Comparison of ENCODE assay signal across 8 mouse cellular contexts in the genomic region with DNA sequence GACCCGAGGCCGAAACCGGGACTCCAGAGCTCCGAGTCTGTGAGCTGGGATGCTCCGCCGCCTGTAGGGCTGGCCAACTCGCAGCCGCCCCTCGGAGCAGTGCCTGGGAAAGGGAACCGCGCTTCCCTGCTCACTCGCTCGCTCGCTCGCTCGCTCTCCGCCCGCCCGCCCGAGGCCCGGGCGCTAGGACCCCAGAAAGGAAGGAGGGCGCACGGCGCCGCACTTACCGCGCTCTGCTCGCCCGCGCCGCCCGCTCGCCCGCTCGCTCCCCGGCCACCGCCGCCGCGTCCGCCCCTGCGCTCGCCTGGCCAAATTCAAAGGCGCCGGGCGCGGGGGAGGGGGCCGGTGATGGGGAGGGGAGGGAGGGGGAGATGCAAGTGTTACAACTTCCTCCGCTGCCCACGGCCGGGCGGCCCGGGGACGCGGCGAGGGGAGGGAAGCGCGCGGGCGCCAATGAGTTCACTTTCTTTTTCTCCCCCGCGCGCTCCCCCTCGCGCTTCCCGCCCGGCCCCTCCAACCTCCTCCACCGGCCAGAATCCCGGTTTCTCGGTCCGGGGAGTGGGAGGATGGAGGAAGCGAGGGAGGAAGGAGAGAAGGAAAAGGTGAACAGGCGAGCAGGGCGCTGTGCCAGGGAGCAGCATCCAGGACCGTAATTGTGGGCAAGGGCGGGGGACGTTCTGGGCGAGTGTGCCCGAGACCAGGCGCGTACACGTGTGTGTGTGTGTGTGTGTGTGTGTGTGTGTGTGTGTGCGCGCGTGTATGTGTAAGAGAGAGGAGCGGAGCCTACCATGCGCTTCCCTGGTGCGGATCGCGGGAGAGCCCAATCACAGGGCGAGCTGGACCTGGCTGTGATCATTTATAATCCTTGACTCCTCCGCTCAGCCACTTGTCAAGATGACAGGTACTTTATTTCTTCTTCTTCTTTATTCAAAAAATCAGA. TPM values are rescaled to one million over a fixed set of nuclear protein-coding genes. Genes with fewer than 3 reads are reported as not detected.
DNase-seq lines count a peak whose midpoint lies in the region; ATAC-seq and TF ChIP-seq lines count a peak whose summit lies in the region.

No protein-coding gene starts in this region.

- H3K27ac ChIP-seq in heart, adult 2 months = no peak overlapping the region; the same call in 1 of the 2 replicates
- H3K27ac ChIP-seq in kidney, adult 2 months (ENCODE audit: insufficient read depth, low read depth, low read length) = no peak overlapping the region
- H3K27ac ChIP-seq in liver, embryonic 11.5 days (ENCODE audit: low read depth, low read length) = peak overlapping the region; percentile 70
- peak overlapping the region; percentile 91 for H3K27ac ChIP-seq in neural tube, embryonic 15.5 days (replicated peaks)

- H3K79me2 ChIP-seq in heart, adult 2 months (replicated peaks; ENCODE audit: control insufficient read depth, insufficient read depth, low read length) = no peaks in the 10 kb centered on the region

- no peaks in the 10 kb centered on the region for H3K36me3 ChIP-seq in heart, adult 2 months (ENCODE audit: control insufficient read depth, insufficient read depth, low read length)
- no peaks in the 10 kb centered on the region for H3K36me3 ChIP-seq in kidney, adult 2 months (ENCODE audit: control insufficient read depth, insufficient read depth, low read length)
- no peaks in the 10 kb centered on the region for H3K36me3 ChIP-seq in liver, embryonic 11.5 days (ENCODE audit: control insufficient read depth, insufficient read depth, low read length)
- H3K36me3 ChIP-seq in neural tube, embryonic 15.5 days = no peaks in the 10 kb centered on the region

- TF ChIP-seq CTCF in heart, adult 2 months (IDR thresholded peaks at IDR 0.05) = no peak
- TF ChIP-seq CTCF in kidney, adult 2 months (conservative IDR thresholded peaks at IDR 0.05; ENCODE audit: insufficient read depth, insufficient read length, low read depth, low read length) = no peak

- peak overlapping the region; percentile 61 for H3K4me3 ChIP-seq in heart, adult 2 months
- peak overlapping the region; percentile 47 for H3K4me3 ChIP-seq in kidney, adult 2 months (ENCODE audit: insufficient read depth, low read depth, low read length)
- H3K4me3 ChIP-seq in liver, embryonic 11.5 days (ENCODE audit: low read depth, low read length) = peak overlapping the region; percentile 65
- peak overlapping the region; percentile 77 for H3K4me3 ChIP-seq in neural tube, embryonic 15.5 days (replicated peaks)

- H3K4me1 ChIP-seq in heart, adult 2 months (ENCODE audit: control insufficient read depth, insufficient read depth, low read length) = no peaks in the 10 kb centered on the region
- H3K4me1 ChIP-seq in kidney, adult 2 months (ENCODE audit: control insufficient read depth, insufficient read depth, low read length) = no peaks in the 10 kb centered on the region
- H3K4me1 ChIP-seq in liver, embryonic 11.5 days (replicated peaks; ENCODE audit: control insufficient read depth, insufficient read depth, low read length) = peaks cover 5% of the 10 kb centered on the region; the same call in 1 of the 2 replicates
- peaks cover 32% of the 10 kb centered on the region for H3K4me1 ChIP-seq in neural tube, embryonic 15.5 days

- WGBS in heart, adult 2 months = 1% methylated on average over 67 of the region's 93 CpGs
- WGBS in kidney, adult 2 months = under 1% methylated on average over 85 of the region's 93 CpGs
- 1% methylated on average over 59 of the region's 93 CpGs for WGBS in liver, embryonic 11.5 days
- WGBS in neural tube, embryonic 15.5 days = under 1% methylated on average over 74 of the region's 93 CpGs

- no peak for TF ChIP-seq EP300 in heart, adult 2 months (IDR thresholded peaks at IDR 0.05; ENCODE audit: insufficient read depth, low read depth, low read length)

- H3K9me3 ChIP-seq in liver, embryonic 11.5 days (ENCODE audit: control insufficient read depth, low read length) = no peaks in the 10 kb centered on the region
- H3K9me3 ChIP-seq in neural tube, embryonic 15.5 days (replicated peaks) = no peaks in the 10 kb centered on the region

- intact Hi-C loops in heart, adult 2 months (cut with DNase I) = loop anchor here (10.0 kb wide), 1 partner anchor 618 kb away; no protein-coding TSS in a partner anchor

- no peak for TF ChIP-seq POLR2A in heart, adult 2 months (IDR thresholded peaks at IDR 0.05; ENCODE audit: insufficient read depth, low read depth, low read length)
- TF ChIP-seq POLR2A in kidney, adult 2 months (IDR thresholded peaks at IDR 0.05; ENCODE audit: low read depth, low read length) = no peak

- peak overlapping the region; percentile 31; the same call in 1 of the 2 replicates for H3K9ac ChIP-seq in heart, adult 2 months (ENCODE audit: low read depth, low read length)
- peak overlapping the region; percentile 63 for H3K9ac ChIP-seq in liver, embryonic 11.5 days (ENCODE audit: low read depth, low read length)
- peak overlapping the region; percentile 73 for H3K9ac ChIP-seq in neural tube, embryonic 15.5 days (replicated peaks)

- peaks cover 6% of the 10 kb centered on the region; the same call in 1 of the 2 replicates for H3K27me3 ChIP-seq in heart, adult 2 months (ENCODE audit: control insufficient read depth, insufficient read depth, low read length)
- no peaks in the 10 kb centered on the region; the same call in 1 of the 2 replicates for H3K27me3 ChIP-seq in kidney, adult 2 months (replicated peaks; ENCODE audit: control insufficient read depth, insufficient read depth, low read length)
- H3K27me3 ChIP-seq in liver, embryonic 11.5 days (replicated peaks; ENCODE audit: control insufficient read depth, insufficient read depth, low read length) = peaks cover 46% of the 10 kb centered on the region
- 0 out of 2 replicates have a peak, but pooled peaks cover 16% of the 10 kb centered on the region for H3K27me3 ChIP-seq in neural tube, embryonic 15.5 days (replicated peaks)

- H3K4me2 ChIP-seq in liver, embryonic 11.5 days = peak overlapping the region; percentile 75
- H3K4me2 ChIP-seq in neural tube, embryonic 15.5 days = peak overlapping the region; percentile 95

- peak; percentile 34 to 38 for DNase-seq in cerebellum, postnatal 36 days
- DNase-seq in cerebellum, adult 11-12 months = no peak
- peak; percentile 86 for DNase-seq in embryo, embryonic 11 days
- peak; percentile 52 to 58 for DNase-seq in heart, adult 2 months
- DNase-seq in kidney, adult 2 months = peak; percentile 28
- DNase-seq in liver, embryonic 11.5 days (ENCODE audit: low spot score) = peak; percentile 60

- ATAC-seq in liver, embryonic 11.5 days (replicated peaks; ENCODE audit: low FRiP score) = peak; percentile 59
- ATAC-seq in neural tube, embryonic 15.5 days (ENCODE audit: low FRiP score) = peak; percentile 85
- no peak for ATAC-seq in monocyte, adult 5-6 weeks (replicated peaks; ENCODE audit: insufficient number of reproducible peaks, low FRiP score, low TSS enrichment, poor library complexity, severe bottlenecking)

RNA-seq across cellular contexts. Expression of gene Tenm3, which starts 0.5 kb away (rescaled TPM):
- total RNA-seq in heart, adult 2 months (2021) = 1 to 10 TPM; 2.0 to 3.8 TPM
- 2.2 and 2.5 TPM in 2 replicates for polyA plus RNA-seq in heart, adult 2 months (2012; rRNA removed)
- 2.0 and 2.4 TPM in 2 replicates for polyA plus RNA-seq in kidney, adult 2 months (2012; rRNA removed)
- polyA plus RNA-seq in liver, embryonic 11.5 days (2014; fragmentation: Nextera tagmentation; extraction: Ambion mirVana) = 11.0 and 13.6 TPM in 2 replicates
- 31.5 and 37.7 TPM in 2 replicates for polyA plus RNA-seq in neural tube, embryonic 15.5 days (2015; fragmentation: Nextera tagmentation; extraction: Ambion mirVana)
- not detected in 3 replicates for total RNA-seq in monocyte, adult 5-6 weeks (2017)

Comparison
In these comparisons a context has a peak if more than half of its experiments do, and no peak if none do; other contexts are left out.
1. H3K27ac ChIP-seq: peak in liver, embryonic 11.5 days (single experiment) and neural tube, embryonic 15.5 days (single experiment); none in heart, adult 2 months (single experiment) and kidney, adult 2 months (single experiment).
2. Peak in every context shown above with its lines, with median percentiles within 50 percentile points of each other: H3K4me3 ChIP-seq and H3K9ac ChIP-seq.